Mouse (Mus musculus) gastrocnemius, adult 8-10 months (tissue): ENCODE results near the gene Dhtkd1. TPM values are rescaled to one million over a fixed set of nuclear protein-coding genes. Genes with fewer than 3 reads are reported as not detected.

Experiments used
- total RNA-seq, 4 experiments: library from RNA; stranded (reverse); gene quantifications; 2 replicates each; pipeline ENCODE4 v1.2.4; 2022

Gene Dhtkd1
- total RNA-seq, 4 experiments from 2014 or later = 1.2 to 4.9 (median 3.1) TPM

Other genes starting within 250 kb of the Dhtkd1 start
- 1 to 10 TPM in 3 of 4 experiments, under 1 TPM in 1; 0.51 to 1.3 (median 1.1) TPM for gene Camk1d, start 228.3 kb downstream of the Dhtkd1 start, total RNA-seq
- 1 to 10 TPM; 2.5 to 3.4 (median 2.9) TPM for gene Nudt5, start 97.8 kb downstream of the Dhtkd1 start, total RNA-seq
- gene Cdc123, start 97.6 kb downstream of the Dhtkd1 start, total RNA-seq = 10 to 100 TPM; 87.0 to 94.2 (median 90.6) TPM
- not detected for gene Gm13199, start 79.9 kb downstream of the Dhtkd1 start, total RNA-seq
- 10 to 100 TPM; 30.9 to 34.1 (median 33.6) TPM for gene Sec61a2, start 47.4 kb downstream of the Dhtkd1 start, total RNA-seq
- gene Upf2, start 8.7 kb upstream of the Dhtkd1 start, total RNA-seq = 10 to 100 TPM; 26.7 to 39.3 (median 31.9) TPM
- under 1 TPM; 0.70 to 0.97 (median 0.90) TPM for gene Proser2, start 187.4 kb upstream of the Dhtkd1 start, total RNA-seq